Mouse (Mus musculus): ENCODE measurements around the gene Lsmem1.

Lsmem1 gene

GRCm38 (mm10) chr12:40199302-40199701, at the start of gene Lsmem1:
TSS of gene Lsmem1 (minus strand) at chr12:40199490.
- DNase-seq (ENCODE audit: low read depth in 2 of 2, low spot score in 2 of 2), result no peak

- peak; percentile 28 to 39 for DNase-seq (ENCODE audit: low read depth in 2 of 2, low spot score in 2 of 2)
Observed at GRCm38 (mm10) chr12:40248454-40249180, 49.3 kb upstream of the Lsmem1 start, which contains the start of gene Ifrd1. TSS of gene Ifrd1 (minus strand) at chr12:40248504.

GRCm38 (mm10) chr12:40247976-40248375, 48.7 kb upstream of the Lsmem1 start:
- no peak for DNase-seq (ENCODE audit: low read depth in 2 of 2, low spot score in 2 of 2)

GRCm38 (mm10) chr12:40247384-40247783, 48.1 kb upstream of the Lsmem1 start:
- DNase-seq (ENCODE audit: low read depth in 2 of 2, low spot score in 2 of 2), result no peak

- DNase-seq (ENCODE audit: low read depth in 2 of 2, low spot score in 2 of 2), result no peak
Observed at GRCm38 (mm10) chr12:40245434-40245970, 46.2 kb upstream of the Lsmem1 start.

GRCm38 (mm10) chr12:40244926-40245325, 45.6 kb upstream of the Lsmem1 start:
- DNase-seq (ENCODE audit: low read depth in 2 of 2, low spot score in 2 of 2), result no peak

GRCm38 (mm10) chr12:40243821-40244221, 44.5 kb upstream of the Lsmem1 start:
- no peak for DNase-seq (ENCODE audit: low read depth in 2 of 2, low spot score in 2 of 2)

- DNase-seq (ENCODE audit: low read depth in 2 of 2, low spot score in 2 of 2), result no peak
Observed at GRCm38 (mm10) chr12:40243241-40243640, 44.0 kb upstream of the Lsmem1 start.

GRCm38 (mm10) chr12:40239161-40239560, 39.9 kb upstream of the Lsmem1 start:
- no peak for DNase-seq (ENCODE audit: low read depth in 2 of 2, low spot score in 2 of 2)

- no peak for DNase-seq (ENCODE audit: low read depth in 2 of 2, low spot score in 2 of 2)
Observed at GRCm38 (mm10) chr12:40232231-40232630, 32.9 kb upstream of the Lsmem1 start.

GRCm38 (mm10) chr12:40231632-40232031, 32.3 kb upstream of the Lsmem1 start:
- DNase-seq (ENCODE audit: low read depth in 2 of 2, low spot score in 2 of 2), result no peak

- no peak for DNase-seq (ENCODE audit: low read depth in 2 of 2, low spot score in 2 of 2)
Observed at GRCm38 (mm10) chr12:40224171-40224880, 25.0 kb upstream of the Lsmem1 start.

- DNase-seq (ENCODE audit: low read depth in 2 of 2, low spot score in 2 of 2), result no peak
Observed at GRCm38 (mm10) chr12:40223676-40224075, 24.4 kb upstream of the Lsmem1 start.

GRCm38 (mm10) chr12:40223082-40223619, 23.9 kb upstream of the Lsmem1 start:
- DNase-seq (ENCODE audit: low read depth in 2 of 2, low spot score in 2 of 2), result peak; percentile 98 to 99

GRCm38 (mm10) chr12:40222251-40223081, 23.2 kb upstream of the Lsmem1 start:
- peak; percentile 78 to 80 for DNase-seq (ENCODE audit: low read depth in 2 of 2, low spot score in 2 of 2)

GRCm38 (mm10) chr12:40221611-40222010, 22.3 kb upstream of the Lsmem1 start:
- no peak for DNase-seq (ENCODE audit: low read depth in 2 of 2, low spot score in 2 of 2)

- no peak for DNase-seq (ENCODE audit: low read depth in 2 of 2, low spot score in 2 of 2)
Observed at GRCm38 (mm10) chr12:40220896-40221295, 21.6 kb upstream of the Lsmem1 start.

- no peak for DNase-seq (ENCODE audit: low read depth in 2 of 2, low spot score in 2 of 2)
Observed at GRCm38 (mm10) chr12:40220001-40220570, 20.8 kb upstream of the Lsmem1 start.

GRCm38 (mm10) chr12:40218430-40218945, 19.2 kb upstream of the Lsmem1 start:
- DNase-seq (ENCODE audit: low read depth in 2 of 2, low spot score in 2 of 2), result no peak

- no peak for DNase-seq (ENCODE audit: low read depth in 2 of 2, low spot score in 2 of 2)
Observed at GRCm38 (mm10) chr12:40217776-40218175, 18.5 kb upstream of the Lsmem1 start.
